Mouse (Mus musculus) heart, postnatal 36 days (tissue): ENCODE results near the gene Gins1. TPM values are rescaled to one million over a fixed set of nuclear protein-coding genes. Genes with fewer than 3 reads are reported as not detected.

ENCODE experiments used
- DNase-seq, 2 experiments: peaks; one replicate each; pipeline ENCODE4 v3.0.0; 2021 to 2022
- intact Hi-C: fragments of 180-260 bp; cut with DNase I; formaldehyde crosslinking; loops from one replicate; pipeline ENCODE4 v1.15.1; 2025
- total RNA-seq, 2 experiments: library from RNA; stranded (reverse); gene quantifications; 2 replicates each; pipeline ENCODE4 v1.2.3; 2021

Gins1 gene
- total RNA-seq, 2 experiments from 2014 or later = 3.0 to 4.4 TPM

- no peak for DNase-seq
- intact Hi-C loops = no loop called here
These were observed 44.5 kb downstream of the Gins1 start for GRCm38 (mm10) chr2:150949652-150950051.

GRCm38 (mm10) chr2:150950056-150950455, 44.9 kb downstream of the Gins1 start:
- DNase-seq = no peak
- intact Hi-C loops = no loop called here

GRCm38 (mm10) chr2:150951201-150951600, 46.0 kb downstream of the Gins1 start:
- intact Hi-C loops = no loop called here
- no peak for DNase-seq

GRCm38 (mm10) chr2:150955859-150956258, 50.7 kb downstream of the Gins1 start:
- intact Hi-C loops = no loop called here

GRCm38 (mm10) chr2:150959521-150959920, 54.3 kb downstream of the Gins1 start:
- intact Hi-C loops = no loop called here
- DNase-seq = no peak

More at GRCm38 (mm10) chr2:150955859-150956258, 50.7 kb downstream of the Gins1 start:
- no peak for DNase-seq

GRCm38 (mm10) chr2:150963246-150963645, 58.0 kb downstream of the Gins1 start:
- intact Hi-C loops = no loop called here
- no peak for DNase-seq

- DNase-seq = no peak
- intact Hi-C loops = no loop called here
These were observed 59.4 kb downstream of the Gins1 start for GRCm38 (mm10) chr2:150964641-150965040.

- intact Hi-C loops = no loop called here
- no peak for DNase-seq
These were observed 60.8 kb downstream of the Gins1 start for GRCm38 (mm10) chr2:150965951-150966350.

GRCm38 (mm10) chr2:150967491-150967890, 62.3 kb downstream of the Gins1 start:
- no peak for DNase-seq
- intact Hi-C loops = no loop called here

- intact Hi-C loops = no loop called here
- DNase-seq = no peak
These were observed 64.0 kb downstream of the Gins1 start for GRCm38 (mm10) chr2:150969231-150969630.

GRCm38 (mm10) chr2:150971856-150972255, 66.7 kb downstream of the Gins1 start:
- no peak for DNase-seq
- intact Hi-C loops = no loop called here

- intact Hi-C loops = no loop called here
- no peak for DNase-seq
These were observed 67.5 kb downstream of the Gins1 start for GRCm38 (mm10) chr2:150972681-150973080.

GRCm38 (mm10) chr2:150973401-150974115, 68.4 kb downstream of the Gins1 start:
- intact Hi-C loops = no loop called here
- no peak for DNase-seq

GRCm38 (mm10) chr2:150976871-150977270, 71.7 kb downstream of the Gins1 start:
- no peak for DNase-seq
- intact Hi-C loops = no loop called here

GRCm38 (mm10) chr2:150977676-150978075, 72.5 kb downstream of the Gins1 start:
- no peak for DNase-seq
- intact Hi-C loops = no loop called here

GRCm38 (mm10) chr2:150978791-150979190, 73.6 kb downstream of the Gins1 start:
- intact Hi-C loops = no loop called here
- no peak for DNase-seq

GRCm38 (mm10) chr2:150979861-150980620, 74.8 kb downstream of the Gins1 start:
- intact Hi-C loops = no loop called here
- DNase-seq = no peak

Other genes starting within 250 kb of the Gins1 start
- gene Acss1, start 236.9 kb upstream of the Gins1 start, total RNA-seq = 100 to 1,000 TPM; 257 to 310 TPM
- not detected for gene Vsx1, start 216.0 kb upstream of the Gins1 start, total RNA-seq
- gene Entpd6, start 156.4 kb upstream of the Gins1 start, total RNA-seq = 10 to 100 TPM; 14.3 to 16.0 TPM
- gene Pygb, start 118.7 kb upstream of the Gins1 start, total RNA-seq = 100 to 1,000 TPM; 559 to 572 TPM
- 10 to 100 TPM; 47.8 to 50.3 TPM for gene Abhd12, start 659 bp upstream of the Gins1 start, total RNA-seq
- 1 to 10 TPM; 1.4 to 1.7 TPM for gene Ninl, start 134.0 kb downstream of the Gins1 start, total RNA-seq
- gene Nanp, start 134.0 kb downstream of the Gins1 start, total RNA-seq = 1 to 10 TPM; 1.6 to 2.3 TPM
- not detected for gene Gm14151, start 186.9 kb downstream of the Gins1 start, total RNA-seq
- gene Gm14147, start 192.8 kb downstream of the Gins1 start, total RNA-seq = not detected